Mouse (Mus musculus): ENCODE results near the gene Gabrg3.

GRCm38 (mm10) chr7:57000585-57001261, 386.3 kb downstream of the Gabrg3 start:
- no peak for TF ChIP-seq EP300 (IDR thresholded peaks at IDR 0.05; ENCODE audit: insufficient read depth, low read depth, low read length)
- no peak for TF ChIP-seq CTCF (IDR thresholded peaks at IDR 0.05; ENCODE audit: low read depth, low read length)
- no peak for TF ChIP-seq POLR2A (IDR thresholded peaks at IDR 0.05; ENCODE audit: insufficient read depth, low read length)
